Mouse (Mus musculus) erythroblast, embryonic 14.5 days (primary cell): ENCODE data around the gene Ksr1.

ENCODE experiments used
- GATA1 ChIP-seq: IDR thresholded peaks from 2 replicates; pipeline ENCODE4 v1.6.1; 2012; ENCODE audit warnings: low read length, inconsistent platforms, mixed read lengths
- TAL1 ChIP-seq: IDR thresholded peaks from 3 replicates; pipeline ENCODE4 v1.6.1; 2012; ENCODE audit warnings: low read length, inconsistent platforms, mixed read lengths

- TF ChIP-seq TAL1 (no peak), GATA1 (no peak)
These were observed 51.5 kb downstream of the Ksr1 start for GRCm38 (mm10) chr11:79094727-79095126.
